Mouse (Mus musculus) liver, adult 2 months (tissue): ENCODE data around the gene Il11.

Experiments used
- CTCF ChIP-seq: fragments of 200-500 bp; IDR thresholded peaks from 2 replicates; pipeline ENCODE4 v1.5.1; 2011; ENCODE audit warnings: low read depth, low read length, control low read depth
- POLR2A ChIP-seq: fragments of 200-500 bp; IDR thresholded peaks from 2 replicates; pipeline ENCODE4 v1.6.1; 2011; ENCODE audit warnings: low read length, control low read depth; ENCODE audit not compliant: insufficient read depth; ENCODE audit errors: extremely low read depth

GRCm38 (mm10) chr7:4813105-4813791 is 30.6 kb upstream of the Il11 start:
- TF ChIP-seq CTCF = no peak
- no peak for TF ChIP-seq POLR2A
